Mouse (Mus musculus) central nervous system, embryonic 14 days (tissue): ENCODE results near the gene Zfp971. TPM values are rescaled to one million over a fixed set of nuclear protein-coding genes. Genes with fewer than 3 reads are reported as not detected.

ENCODE experiments used
- polyA plus RNA-seq: library from polyadenylated mRNA; depleted of rRNA; stranded (reverse); fragments of >200 nt; gene quantifications from 2 replicates; pipeline ENCODE4 v1.2.3, GENCODE M21; 2012; rRNA removed

The Zfp971 gene
- 7.5 and 8.4 TPM in 2 replicates for polyA plus RNA-seq

DNA sequence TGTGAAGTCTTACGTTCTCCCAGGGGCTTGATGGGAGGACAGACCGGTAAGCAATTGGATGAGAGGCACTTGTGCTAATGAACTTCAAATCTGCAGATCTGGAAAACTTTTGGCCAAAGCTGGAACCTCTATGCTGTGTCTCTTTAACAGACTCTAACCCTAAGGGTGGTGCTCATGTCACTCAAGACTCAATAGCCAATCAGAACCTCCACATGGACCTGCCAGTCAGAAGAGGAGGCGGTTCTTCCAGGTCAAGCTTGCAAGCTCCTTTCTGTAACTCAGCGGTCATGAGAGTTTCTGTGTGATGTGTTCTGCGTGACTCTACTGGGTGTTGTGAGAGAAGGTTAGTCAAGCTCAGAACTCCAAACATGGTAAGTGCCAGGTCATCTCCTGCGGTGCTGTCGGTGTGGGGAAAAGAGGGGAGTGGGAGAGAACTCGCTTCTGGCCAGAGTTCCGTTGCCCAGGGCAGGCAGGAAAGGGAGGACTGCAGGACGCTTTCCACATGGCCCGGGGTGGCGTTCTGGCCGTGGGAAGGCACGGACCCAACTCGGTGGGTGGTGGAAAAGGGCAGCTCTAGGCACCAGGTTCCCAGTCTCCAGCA lies at the start of gene Zfp971:
Gene Zfp971 (plus strand): TSS at position 274 of the 601 bp plus-strand sequence.

DNA sequence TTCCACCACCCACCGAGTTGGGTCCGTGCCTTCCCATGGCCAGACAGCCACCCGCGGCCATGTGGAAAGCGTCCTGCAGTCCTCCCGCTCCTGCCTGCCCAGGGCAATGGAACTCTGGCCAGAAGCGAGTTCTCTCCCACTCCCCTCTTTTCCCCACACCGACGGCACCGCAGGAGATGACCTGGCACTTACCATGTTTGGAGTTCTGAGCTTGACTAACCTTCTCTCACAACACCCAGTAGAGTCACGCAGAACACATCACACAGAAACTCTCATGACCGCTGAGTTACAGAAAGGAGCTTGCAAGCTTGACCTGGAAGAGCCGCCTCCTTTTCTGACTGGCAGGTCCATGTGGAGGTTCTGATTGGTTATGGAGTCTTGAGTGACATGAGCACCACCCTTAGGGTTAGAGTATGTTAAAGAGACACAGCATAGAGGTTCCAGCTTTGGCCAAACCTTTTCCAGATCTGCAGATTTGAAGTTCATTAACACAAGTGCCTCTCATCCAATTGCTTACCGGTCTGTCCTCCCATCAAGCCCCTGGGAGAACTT lies 55.2 kb downstream of the Zfp971 start, which contains the start of gene Zfp931:
Gene Zfp931 (minus strand): TSS at position 311 of the 552 bp plus-strand sequence.

Other genes with a start within 250 kb of the Zfp971 start
- gene Gm14325, start 182.9 kb upstream of the Zfp971 start, polyA plus RNA-seq = 40.4 and 44.2 TPM in 2 replicates
- gene Gm14327, start 126.2 kb upstream of the Zfp971 start, polyA plus RNA-seq = 1.7 and 2.5 TPM in 2 replicates
- gene Zfp972, start 97.7 kb upstream of the Zfp971 start, polyA plus RNA-seq = 0.57 and 0.63 TPM in 2 replicates
- 8.4 and 8.7 TPM in 2 replicates for gene Gm14326, start 66.0 kb upstream of the Zfp971 start, polyA plus RNA-seq
- gene Zfp931, start 55.2 kb downstream of the Zfp971 start, polyA plus RNA-seq = 8.2 and 8.3 TPM in 2 replicates
- gene Phactr3, start 95.7 kb downstream of the Zfp971 start, polyA plus RNA-seq = 46.1 and 53.0 TPM in 2 replicates